Mouse (Mus musculus) T-helper 1 cell (primary cell): ENCODE measurements around the gene Zfp518b.

Experiments used
- in situ Hi-C: fragments of 300-600 bp; cut with MboI, MseI; formaldehyde crosslinking; loops from one replicate; pipeline ENCODE4 v1.15.1; 2025; ENCODE audit warnings: high pct_unique_total_duplicates

Gene Zfp518b

DNA sequence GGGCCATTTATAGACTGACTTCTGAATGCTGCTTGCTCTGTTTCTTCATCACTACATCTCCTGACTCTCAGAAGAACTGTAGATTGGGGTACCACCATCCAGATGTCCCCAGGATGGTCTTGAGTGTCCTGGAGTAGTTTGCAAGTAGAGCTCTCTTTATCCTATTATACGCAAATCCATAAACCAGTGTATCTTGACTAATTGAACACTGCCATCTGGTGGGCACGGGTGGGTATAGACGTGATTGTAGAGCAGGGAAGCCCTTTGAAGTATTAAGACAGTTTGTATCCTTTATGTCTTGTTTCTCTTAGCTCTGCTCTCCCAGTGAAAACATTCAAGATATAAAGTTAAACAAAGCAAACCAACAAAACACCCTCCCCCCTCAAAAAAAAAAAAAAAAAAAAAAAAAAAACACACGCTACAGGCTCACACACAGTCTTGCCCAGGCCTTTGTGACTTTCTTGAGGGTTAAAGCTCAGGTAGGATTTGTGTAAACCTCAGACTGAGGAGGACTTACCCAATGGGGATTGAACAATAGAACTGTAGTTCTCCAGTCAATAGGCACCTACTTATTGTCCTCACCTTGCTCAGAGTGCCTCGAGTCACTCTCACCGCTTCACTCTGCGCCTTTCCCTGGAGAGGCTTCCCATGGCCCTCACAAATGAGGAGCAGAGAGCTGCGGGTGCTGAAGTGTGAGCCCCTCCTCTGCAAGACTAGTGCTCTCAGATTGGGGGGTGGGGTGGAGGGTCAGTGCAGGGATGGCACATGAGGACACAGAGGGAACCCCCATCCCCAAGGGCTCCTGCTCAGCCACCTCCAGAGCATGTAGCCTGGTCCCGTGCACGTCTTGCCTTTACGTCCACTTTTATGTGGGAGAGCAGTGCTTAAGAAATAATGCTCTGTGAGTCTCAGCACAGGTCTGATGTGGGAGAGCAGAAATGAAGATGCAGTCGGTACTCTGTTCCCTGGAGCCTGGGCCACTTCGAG, 51.9 kb downstream of the Zfp518b start:
- in situ Hi-C loops, result no loop called here

DNA sequence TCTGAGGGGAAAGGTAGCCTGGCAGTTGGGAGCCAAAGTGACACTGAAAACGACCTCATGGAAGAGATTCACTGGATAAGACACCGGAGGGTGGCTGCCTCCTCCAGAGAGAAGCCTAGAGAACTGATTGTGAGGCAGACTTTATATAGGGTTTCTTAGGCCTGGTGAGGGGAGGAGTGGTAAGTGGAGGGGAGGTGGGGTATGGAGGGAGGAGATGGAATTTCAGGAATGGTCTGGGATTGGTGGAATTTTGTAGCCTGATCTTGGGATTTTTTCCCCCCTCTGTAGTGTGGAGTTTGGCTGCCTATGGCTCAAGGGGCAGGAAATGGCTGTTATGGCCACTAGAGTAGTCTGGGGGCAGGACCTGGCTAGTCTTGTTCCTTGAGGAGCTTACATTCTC, 56.6 kb downstream of the Zfp518b start:
- in situ Hi-C loops, result no loop called here

DNA sequence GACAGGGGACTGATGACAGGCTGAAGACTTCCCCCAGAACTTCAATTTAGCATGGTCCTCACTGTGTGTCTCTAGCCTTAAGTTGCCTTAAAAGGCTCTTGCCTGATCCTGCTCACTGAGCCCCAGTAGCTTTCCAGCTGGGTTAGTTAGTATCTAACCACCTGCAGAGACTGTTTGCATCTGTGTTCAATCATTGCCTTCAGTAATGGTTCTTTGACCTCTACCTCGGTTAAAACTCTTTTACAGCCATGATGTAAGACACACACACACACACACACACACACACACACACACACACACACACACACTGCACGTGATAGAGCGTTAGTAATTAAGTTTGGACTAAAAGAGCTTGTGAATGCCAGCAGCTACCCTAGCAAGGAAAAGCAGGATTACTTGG, 57.7 kb downstream of the Zfp518b start:
- in situ Hi-C loops, result no loop called here

DNA sequence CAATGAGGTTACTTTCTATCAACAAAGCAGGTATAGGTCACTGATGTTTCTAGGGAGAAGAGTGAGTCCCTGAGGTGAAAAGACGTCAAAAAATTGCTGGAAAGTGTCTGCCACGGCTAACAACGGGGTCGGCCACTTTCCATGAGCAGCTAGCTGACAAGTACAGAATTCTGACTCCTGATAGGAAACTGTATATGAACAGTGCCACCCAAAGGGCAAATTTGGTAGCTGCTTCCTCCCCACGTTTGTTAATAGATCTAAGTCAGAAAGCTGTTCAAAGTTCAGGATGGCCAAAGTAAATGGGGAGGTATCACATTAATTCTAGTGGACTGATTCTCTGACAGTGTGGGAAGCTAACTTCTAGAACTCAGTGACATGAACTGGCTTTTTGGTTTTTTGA, 63.8 kb downstream of the Zfp518b start:
- in situ Hi-C loops, result no loop called here

DNA sequence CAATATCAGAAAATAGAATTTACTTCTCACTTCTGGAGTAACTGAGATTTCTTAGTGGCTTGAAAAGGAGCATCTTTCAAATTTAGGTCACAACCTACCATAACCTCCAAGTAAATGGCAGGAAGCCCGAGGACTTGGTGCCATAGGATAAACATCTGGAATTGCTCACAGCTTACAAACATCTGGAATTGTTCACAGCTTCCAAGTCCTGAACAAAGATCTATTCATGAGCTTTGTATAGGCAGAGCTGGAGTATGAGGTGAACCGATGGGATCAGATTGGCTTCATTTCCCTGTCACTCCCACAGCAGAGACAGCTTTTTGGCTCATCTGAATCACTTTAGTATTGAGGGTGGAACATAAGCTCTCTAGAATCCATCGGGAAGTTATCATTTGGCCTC, 65.7 kb downstream of the Zfp518b start:
- in situ Hi-C loops, result no loop called here
